Mouse (Mus musculus): ENCODE measurements around the gene Mertk.

Mertk gene

DNA sequence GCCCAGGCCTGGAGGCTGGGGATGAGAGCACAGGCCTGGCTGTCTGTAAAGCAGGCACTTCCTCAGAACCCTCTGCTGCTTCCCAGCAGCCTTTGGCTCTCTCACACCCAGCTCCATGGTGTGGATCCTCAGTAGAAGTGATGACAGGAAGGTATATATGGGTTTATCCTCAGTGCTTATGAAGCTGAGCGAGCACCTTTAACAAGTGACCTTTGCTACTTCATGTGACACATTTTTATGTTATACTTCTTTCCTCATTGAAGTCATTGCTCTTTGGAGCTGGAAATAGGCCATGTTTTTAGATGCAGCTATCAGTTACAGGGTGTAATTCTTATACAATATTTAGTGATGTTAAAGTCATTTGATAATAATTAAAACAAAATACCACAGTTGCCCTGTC lies 67.0 kb downstream of the Mertk start:
- no peak for DNase-seq (ENCODE audit: low spot score in 2 of 2)

DNA sequence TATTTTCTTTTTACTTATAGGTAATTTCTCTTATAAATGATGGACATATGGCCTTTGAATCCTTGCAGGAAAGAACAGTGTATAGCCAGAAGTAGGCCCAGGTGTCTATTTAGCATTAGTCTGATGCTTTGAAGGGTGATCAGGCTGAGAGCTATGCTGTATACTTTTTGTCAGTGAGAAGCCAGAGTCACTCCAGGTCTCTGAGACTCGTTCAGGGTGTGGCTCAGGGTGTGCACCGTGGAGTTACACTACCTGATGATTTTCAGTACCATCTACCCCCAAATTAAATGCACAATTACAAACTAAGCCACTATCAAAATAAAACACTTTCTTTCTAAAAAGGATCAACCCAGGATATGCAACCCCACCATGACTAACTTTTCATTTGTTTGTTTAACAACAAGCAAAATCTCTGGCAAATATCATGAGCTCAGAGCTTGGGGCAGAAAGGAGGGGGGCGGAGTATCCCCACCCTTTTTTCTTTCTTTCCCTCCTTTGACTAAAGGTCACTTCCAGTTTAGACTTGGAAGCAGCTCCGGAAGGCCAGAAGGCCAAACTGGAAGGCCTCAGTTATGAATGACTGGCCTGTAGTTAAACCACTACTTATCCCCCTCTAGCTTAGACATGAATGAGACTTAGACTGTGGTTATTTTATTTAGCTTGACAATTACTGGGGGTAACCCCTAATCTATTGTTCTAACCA lies 69.9 kb downstream of the Mertk start:
- DNase-seq (ENCODE audit: low spot score in 2 of 2) = no peak

DNA sequence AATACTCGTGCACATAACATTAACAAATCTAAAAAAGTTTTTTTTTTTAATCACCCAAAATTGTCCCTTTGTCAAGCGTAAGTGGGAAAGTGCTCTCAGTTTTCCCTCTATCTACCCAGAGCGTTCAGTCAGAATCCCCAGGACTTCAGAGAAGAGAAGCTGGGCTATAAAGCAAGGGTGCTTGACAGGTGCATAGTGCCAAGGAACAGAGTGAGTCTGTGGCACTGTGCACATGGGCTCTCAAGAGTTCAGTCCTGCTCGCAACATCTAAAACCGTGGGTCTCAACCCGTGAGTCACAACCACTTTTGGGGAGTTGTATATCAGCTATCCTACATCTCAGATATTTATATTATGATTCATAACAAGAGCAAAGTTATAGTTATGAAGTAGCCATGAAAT lies 71.8 kb downstream of the Mertk start:
- DNase-seq (ENCODE audit: low spot score in 2 of 2) = no peak

DNA sequence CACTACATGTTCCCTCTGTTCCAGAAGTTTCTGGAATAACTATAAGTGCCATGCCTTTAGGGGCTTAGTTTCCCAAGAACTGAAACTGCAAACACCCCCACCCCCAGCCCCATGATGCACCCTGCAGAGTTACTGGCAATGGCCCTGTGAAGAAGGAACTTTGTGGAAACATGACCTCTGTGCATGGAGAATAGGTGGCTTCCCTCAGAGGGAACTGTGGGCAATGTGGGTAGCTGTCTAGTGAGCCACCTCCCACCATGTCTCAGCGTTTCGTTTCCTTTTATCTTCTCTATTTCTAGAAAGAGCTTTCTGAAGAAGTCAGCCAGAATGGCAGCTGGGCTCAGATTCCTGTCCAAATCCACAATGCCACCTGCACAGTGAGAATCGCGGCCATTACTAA lies 72.3 kb downstream of the Mertk start:
- peak; percentile 10 to 22 for DNase-seq (ENCODE audit: low spot score in 2 of 2)

DNA sequence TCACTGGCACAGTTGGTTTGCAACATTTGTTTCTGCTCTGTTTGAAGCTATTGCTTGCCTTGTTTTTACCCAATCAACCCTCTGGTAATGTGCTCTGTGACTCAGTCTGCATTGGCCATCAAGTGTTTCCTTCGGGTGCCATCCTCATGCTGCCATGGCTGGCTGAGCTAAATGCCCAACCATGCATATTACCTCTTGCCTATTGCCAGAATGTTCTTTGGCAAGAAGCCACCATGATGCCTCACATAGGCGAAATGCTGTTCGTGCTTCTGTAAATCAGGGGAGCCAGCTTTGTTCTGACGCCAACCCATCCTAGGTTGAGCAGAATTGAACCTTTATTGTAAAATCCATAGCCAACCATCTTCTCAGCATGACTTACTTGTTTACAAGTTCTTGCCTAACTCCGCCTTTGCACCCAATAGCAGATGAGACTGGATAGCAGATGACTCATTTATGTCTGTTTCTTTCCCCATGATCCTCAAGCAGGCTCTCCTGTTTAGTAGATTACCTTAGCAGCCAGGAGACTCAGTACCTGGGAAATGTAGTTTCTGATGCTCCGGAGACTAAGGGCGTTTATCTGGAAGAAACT lies 73.1 kb downstream of the Mertk start:
- no peak for DNase-seq (ENCODE audit: low spot score in 2 of 2)

DNA sequence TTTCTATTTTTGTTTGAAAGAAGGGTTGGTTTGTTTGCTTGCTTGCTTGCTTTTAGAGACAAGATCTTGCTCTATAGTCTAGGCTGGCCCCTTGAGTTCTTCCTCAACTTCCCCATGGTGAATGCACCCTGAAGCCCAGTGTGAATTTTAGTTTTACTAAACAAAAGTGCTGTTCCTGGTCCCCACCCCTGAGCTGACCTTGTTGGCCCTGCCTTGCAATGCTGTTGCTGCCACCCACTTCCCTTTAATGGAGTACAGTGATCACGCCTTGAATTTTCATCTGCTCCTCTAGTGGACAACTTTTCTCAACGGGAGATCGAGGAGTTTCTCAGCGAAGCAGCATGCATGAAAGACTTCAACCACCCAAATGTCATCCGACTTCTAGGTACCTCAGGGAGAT lies 83.5 kb downstream of the Mertk start:
- peak in 1 of 2 experiments; percentile 5 for DNase-seq (ENCODE audit: low spot score in 2 of 2)

DNA sequence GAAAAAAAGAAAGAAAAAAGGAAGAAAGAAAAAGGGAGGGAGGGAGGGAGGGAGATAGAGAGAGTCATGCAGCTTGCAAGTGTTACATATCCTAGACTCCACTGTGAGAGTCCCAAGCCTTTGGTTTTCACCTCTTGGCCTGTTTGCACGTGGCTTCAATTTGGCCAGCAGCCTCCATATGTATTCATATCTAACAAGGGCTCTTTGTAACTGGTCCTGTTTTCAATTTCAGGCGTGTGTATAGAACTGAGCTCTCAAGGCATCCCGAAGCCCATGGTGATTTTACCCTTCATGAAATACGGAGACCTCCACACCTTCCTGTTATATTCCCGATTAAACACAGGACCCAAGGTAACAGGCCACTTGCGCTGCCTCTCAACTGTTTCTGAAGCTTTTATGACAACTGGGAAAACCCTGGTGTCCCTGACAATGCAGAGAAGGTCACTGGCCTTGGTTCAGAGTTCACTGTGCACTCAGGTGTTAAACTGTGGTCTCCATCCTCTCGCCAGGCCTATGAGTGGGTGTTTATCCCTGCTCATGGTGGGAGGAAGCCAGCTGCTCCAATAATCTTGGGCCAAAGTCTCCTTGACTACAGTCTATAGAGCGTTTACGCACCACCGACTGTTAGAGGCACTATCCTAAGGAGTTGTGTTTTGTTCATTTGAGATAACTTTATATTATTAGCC lies 85.0 kb downstream of the Mertk start:
- no peak for DNase-seq (ENCODE audit: low spot score in 2 of 2)

DNA sequence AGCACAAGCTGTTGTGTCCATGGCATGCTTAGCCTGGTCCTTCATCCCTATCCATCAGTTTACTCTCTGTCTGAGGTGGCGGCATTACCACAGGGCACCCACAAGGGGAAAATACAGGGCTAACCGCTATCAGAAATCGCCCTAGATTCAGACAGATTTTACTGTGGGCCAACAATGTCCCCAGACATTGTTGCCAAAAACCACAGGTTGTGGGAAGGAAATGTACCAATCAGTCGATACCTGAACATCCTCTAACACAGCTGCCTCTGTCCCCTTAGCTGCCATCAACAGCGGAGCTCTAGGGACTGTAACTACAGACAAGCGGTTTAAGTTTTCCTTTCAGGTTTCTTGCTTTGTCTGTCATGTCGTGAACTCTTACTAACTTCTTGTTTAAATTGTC lies 86.1 kb downstream of the Mertk start:
- no peak for DNase-seq (ENCODE audit: low spot score in 2 of 2)

DNA sequence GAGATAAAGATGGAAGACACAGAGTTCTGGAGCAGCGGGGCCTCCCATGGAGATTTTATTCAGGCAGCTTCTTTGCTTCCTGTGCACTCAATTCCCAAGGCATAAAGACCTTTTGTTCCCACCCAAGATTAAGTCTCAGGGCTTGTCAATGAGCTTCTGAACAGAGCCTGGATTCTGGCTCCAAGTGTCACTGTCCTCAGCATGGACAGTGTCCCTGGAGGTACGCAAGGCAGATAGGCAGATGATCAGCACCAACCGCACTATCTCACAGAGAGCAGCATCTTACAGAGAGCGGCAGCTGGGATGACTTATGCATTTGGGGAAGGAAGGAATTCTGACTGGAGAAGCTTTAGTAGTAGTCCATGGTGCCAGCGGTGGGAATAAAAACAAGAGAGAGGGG lies 87.6 kb downstream of the Mertk start:
- no peak for DNase-seq (ENCODE audit: low spot score in 2 of 2)

DNA sequence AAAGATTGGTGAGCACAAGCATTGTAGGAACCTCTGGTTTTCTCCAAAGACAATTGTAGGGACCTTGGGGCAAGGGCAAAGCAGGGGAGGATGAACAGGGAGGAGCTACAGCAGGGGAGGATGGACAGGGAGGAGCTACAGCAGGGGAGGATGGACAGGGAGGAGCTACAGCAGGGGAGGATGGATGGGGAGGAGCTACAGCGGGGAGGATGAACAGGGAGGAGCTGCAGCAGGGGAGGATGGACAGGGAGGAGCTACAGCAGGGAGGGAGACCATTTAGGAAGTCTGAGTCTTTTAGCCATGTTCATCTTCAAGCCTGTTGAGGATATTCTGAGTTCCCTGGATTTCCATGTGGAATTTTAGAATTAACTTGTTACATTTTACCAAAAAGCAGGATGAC lies 88.0 kb downstream of the Mertk start:
- no peak for DNase-seq (ENCODE audit: low spot score in 2 of 2)

DNA sequence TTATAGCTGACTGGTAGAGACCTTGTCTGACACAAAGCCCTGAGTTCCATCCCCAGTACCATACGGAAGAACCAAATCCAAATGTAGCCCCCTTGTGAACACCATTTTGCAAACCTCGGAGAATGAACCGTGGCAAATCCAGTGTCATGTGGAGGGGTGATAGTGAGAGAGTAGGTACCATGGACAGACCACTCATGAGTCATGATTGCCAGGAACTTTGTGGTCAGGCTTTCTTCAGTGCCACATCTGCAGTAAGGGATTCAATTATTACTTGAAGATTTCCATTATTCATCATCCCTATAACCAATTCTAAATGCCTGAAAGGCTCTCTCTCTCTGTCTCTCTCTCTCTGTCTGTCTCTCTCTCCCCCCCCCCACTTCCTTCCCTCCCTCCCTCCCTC lies 89.0 kb downstream of the Mertk start:
- no peak for DNase-seq (ENCODE audit: low spot score in 2 of 2)

DNA sequence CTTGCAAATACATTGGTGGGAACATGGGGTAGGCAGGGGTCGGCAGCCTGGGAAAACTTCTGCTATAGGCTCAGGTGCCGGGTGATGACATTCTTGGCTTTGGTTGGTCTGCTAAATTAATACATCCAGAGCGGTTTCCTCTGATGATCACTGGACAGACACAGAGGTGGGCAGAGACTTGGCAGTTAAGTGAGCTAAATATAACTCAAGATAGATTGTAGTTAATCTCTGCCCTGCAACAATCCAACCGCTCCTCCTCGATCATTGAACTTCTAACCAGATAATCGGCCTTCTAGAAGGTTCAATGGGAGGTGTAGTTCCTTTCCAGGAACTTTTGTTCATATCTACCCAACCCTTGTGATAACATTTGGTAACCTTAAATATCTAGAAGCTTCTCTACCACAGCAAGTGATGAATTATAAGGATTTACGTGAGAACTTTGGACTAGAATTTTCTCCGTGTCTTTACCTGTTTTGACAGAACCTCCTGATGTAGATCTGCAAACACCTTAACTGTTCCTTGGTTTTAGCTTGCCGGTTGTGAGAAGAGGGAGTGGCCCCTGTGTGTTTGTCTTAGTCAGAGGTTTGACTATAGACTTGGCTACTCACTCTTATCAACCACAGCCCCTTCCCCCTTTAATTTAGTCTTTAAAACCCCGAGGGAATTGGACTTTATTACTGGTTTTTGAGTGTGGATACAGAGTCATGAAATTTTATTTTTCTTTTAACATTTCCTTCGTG lies 92.3 kb downstream of the Mertk start:
- DNase-seq (ENCODE audit: low spot score in 2 of 2) = no peak

DNA sequence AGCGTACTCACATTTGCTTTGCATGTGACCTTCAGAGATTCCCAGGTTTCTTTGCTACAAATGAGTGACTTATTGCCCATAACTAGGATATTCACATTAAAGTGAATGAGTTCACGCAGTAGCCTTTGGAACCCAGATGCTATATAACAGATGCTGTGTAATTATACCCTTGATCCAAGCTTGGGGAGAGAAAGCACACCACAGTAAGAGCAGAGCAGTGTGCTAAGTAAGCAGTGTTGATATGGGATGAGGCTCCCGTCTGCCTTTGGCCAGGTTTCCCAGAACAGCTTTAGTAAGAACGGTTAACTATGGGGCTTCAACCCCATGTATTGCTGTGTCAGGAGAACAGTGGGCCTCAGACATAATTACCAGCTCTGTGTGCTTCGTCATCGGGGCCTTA lies 95.2 kb downstream of the Mertk start:
- DNase-seq (ENCODE audit: low spot score in 2 of 2) = no peak

DNA sequence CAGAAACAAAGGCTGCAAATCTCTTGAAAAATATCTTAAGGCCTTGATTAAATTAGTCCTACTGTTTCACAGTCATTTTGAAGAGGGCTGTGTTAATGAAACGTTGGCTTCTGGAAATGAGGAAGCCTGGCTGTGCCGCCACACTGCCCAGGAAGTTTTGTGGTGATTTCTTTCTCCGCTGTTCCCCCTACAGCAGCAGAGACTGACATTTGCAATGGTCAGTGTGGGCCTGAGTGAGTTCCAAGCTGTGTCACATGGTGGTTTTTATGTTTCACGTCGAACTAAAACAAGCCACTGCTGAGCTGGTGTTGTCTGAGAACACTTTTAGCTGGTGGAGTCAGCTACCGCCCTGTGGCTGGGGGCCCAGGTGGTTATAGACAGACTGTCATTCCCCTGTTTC lies 97.7 kb downstream of the Mertk start:
- DNase-seq (ENCODE audit: low spot score in 2 of 2) = no peak

DNA sequence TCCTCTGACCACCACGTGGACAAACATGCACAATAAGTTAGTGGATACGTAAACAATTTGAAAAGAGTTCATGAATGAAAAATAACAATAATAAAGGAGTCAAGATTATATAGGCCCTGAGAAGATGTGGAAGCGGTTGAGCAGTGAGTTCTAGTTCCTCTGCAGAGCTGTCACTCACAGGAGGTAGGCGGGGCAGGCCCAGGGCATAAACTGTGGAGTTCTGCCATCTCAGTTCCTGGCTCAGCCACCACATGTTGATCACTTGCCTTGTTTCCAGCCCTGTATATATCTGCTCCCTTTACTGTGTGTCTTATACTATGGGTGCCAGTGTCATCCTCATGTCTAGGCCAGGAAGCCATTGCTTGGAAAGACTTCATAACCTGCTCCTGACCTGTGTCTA lies 104.7 kb downstream of the Mertk start:
- no peak for DNase-seq (ENCODE audit: low spot score in 2 of 2)

DNA sequence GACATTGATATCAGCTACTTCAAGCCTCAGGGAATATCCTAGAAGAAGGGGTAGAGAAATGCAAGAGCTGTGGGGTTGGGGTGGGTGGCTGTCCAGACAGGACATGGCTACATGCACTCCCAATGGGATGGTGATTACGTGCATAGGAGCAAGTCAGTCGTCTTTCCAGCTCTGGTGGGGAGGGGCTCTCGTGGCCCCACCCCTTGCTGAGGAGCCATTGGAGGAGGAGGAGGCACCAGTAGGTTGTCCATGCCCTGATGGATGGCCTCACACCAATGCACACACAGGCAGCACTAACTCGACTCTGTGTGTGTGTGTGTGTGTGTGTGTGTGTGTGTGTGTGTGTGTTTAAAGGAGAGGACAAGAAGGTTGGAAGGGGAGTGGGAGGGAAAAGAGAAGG lies 106.6 kb downstream of the Mertk start:
- no peak for DNase-seq (ENCODE audit: low spot score in 2 of 2)

DNA sequence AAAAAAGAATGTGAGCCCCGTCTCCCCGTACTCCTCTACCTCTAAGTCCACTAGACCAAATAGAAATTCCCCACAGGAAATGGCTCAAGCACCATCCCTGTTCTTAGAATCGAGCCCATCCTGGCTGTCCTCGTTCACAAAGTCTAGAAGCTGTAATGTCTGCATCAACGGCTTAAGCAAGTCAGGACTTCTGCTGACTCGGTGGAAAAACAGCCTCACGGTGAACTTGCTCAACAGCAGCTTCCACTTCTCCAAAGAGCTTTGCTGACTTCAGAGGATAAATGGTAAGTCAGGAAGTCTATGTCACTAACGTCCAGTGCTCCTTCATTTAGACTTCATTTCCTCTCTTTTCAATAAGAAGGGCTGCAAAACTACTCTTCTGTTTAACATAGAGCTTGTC lies 107.8 kb downstream of the Mertk start:
- DNase-seq (ENCODE audit: low spot score in 2 of 2) = peak in 1 of 2 experiments; percentile 27

DNA sequence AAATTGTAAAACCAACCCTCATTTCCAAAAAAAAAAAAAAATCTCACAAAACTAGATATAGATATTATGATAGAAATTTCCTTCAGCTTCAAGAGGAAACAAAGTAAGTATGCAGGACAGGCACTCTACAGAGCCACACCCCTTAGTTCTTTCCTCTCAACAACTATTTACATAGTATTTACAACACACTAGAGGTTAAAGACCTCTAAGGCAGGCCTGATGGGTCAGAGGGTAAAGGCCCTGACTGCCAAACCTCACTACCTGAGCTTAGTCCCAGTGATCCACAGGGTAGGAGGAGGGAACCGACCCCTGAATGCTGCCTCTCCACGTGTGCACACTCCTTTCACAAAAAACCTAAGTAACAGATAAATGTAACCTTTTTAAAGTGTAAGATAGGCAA lies 114.0 kb downstream of the Mertk start:
- no peak for DNase-seq (ENCODE audit: low spot score in 2 of 2)

DNA sequence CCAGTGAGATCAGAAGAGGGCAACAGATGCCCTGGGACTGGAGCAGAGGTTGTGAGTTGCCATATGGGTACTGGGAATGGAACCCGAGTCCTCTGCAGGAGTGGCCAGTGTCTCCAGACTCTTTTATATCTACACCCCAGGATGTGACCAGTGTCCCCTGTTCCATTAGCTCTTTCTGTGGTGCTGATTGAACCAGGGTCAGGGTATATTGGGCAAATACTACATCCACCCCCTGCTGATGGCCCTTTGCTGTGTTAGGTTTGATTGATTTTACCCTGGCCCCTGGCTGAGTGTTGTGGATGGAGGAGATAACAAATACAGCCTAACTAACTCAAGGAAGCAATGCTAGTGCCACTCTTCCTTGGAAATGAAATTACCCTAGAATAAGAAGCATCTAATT lies 117.6 kb downstream of the Mertk start:
- no peak for DNase-seq (ENCODE audit: low spot score in 2 of 2)

DNA sequence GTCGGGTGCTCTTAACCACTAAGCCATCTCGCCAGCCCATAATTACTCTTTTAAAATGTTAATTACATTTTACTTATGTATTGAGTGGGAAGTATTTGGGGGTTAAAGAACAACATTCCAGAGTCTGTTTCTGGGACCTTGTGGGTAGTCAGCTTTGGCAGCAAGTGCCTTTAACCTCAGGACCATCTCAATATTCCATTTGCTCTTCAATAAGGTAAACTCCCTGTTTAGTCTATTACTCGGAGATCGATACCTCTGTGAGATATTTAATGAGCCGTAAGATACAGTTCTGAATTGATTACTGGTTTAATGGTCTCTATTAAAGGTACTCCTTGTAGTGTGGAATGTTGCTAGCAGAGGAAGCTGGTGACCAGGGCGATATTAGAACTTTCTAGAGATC lies 118.2 kb downstream of the Mertk start:
- no peak for DNase-seq (ENCODE audit: low spot score in 2 of 2)

DNA sequence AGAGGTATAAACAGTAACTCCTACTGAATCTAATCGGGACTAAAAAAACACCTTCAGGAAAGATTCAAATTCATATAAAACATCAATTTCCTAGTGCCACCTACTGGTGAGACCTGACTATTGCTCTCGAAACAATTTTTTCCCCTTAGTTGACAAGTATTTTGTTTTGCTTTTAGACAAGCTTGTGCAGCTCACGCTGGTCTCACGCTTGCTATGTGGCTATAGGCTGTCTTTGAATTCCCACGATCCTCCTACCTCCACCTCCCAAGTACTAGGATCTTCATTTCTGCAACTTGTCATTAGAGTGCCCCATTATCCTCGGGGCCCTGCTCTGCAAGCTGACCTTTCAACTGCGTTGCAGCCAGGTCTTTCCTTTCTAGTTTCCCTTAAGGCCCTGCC lies 118.6 kb downstream of the Mertk start:
- no peak for DNase-seq (ENCODE audit: low spot score in 2 of 2)

DNA sequence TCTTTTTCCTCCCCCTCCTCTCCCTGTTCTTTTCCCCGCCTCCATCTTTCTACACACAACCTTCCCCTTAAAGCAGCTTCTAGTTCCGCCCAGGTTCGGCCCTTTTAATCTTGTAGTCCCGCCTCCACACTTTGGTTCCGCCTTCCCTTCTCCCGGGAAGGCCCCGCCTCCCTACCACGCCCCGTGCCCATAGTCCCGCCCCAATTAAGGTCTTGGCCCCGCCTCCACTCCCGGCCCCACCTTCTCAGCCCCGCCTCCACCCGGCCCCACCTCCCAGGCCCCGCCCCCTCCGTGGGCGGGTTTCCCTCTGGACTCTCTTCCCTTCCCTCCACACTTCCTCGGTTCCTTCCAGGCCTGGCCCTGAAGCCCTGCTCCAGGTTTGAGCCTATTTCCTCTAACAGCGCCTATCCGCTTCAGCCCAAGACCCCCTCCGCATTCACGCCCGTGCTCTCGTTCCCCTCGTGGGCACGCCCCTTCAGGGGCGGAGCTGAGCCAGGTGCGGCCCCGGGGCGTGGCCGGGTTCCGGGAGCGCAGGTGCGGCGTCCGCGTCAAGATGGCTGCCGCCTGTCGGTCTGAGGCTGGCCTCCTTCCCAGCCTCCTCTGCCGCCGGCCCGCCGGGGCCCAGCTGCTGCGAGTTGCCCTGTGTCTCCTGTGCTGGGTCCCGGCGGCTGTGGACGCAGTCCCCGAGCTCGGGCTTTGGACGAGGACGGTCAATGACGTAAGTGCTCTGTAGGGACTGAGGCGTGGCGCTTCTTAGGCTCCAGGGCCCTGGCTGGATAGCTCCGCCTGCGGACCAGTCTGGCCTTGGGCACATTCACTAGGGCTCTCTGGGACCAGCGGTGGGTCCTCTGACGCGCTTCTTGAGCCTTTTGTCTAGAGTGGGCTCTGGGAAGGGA lies 119.3 kb downstream of the Mertk start, which contains the start of gene Tmem87b:
Gene Tmem87b, plus strand, starts transcription at position 333 of the 896 bp plus-strand sequence.
- peak; percentile 90 to 93 for DNase-seq (ENCODE audit: low spot score in 2 of 2)

Data from spleen, postnatal 36 days (tissue).